Mouse (Mus musculus): ENCODE measurements at regions not wholly inside any gene's neighbourhood (a gene's known extent, or its start where the extent isn't known, plus 50 kb on each side); places are given as distances from the start of the nearest gene placed in this dataset.

GRCm38 (mm10) chr2:167878255-167878865 is 53.5 kb upstream of the Ptpn1 start:
- Histone ChIP-seq H3K36me3 (no peaks in the 10 kb centered on the region), H3K27ac (peak overlapping the region; percentile 42), H3K27me3 (ENCODE audit: insufficient read depth, poor library complexity, severe bottlenecking) (0 out of 2 replicates have a peak, but pooled peaks cover 4% of the 10 kb centered on the region), H3K4me3 (no peak overlapping the region), H3K4me1 (peaks cover 24% of the 10 kb centered on the region), H3K9me3 (no peaks in the 10 kb centered on the region)
- DNase-seq (ENCODE audit: low spot score) = no peak
- 28% methylated on average over 11 of the region's 11 CpGs for WGBS

- H3K36me3 ChIP-seq = no peaks in the 10 kb centered on the region
- H3K9me3 ChIP-seq = no peaks in the 10 kb centered on the region
- DNase-seq (ENCODE audit: low spot score) = no peak
- 0 out of 2 replicates have a peak overlapping the region, but pooled peaks have one; percentile 33 for H3K27ac ChIP-seq
- H3K4me1 ChIP-seq = peaks cover 23% of the 10 kb centered on the region
- WGBS = 35% methylated on average over 10 of the region's 11 CpGs
- H3K27me3 ChIP-seq (ENCODE audit: insufficient read depth, poor library complexity, severe bottlenecking) = 0 out of 2 replicates have a peak, but pooled peaks cover 4% of the 10 kb centered on the region
- no peak overlapping the region for H3K4me3 ChIP-seq
Observed at GRCm38 (mm10) chr2:167877254-167877870, 54.5 kb upstream of the Ptpn1 start.

- Histone ChIP-seq H3K4me1 (peaks cover 14% of the 10 kb centered on the region), H3K4me3 (no peak overlapping the region), H3K27me3 (ENCODE audit: insufficient read depth, poor library complexity, severe bottlenecking) (0 out of 2 replicates have a peak, but pooled peaks cover 8% of the 10 kb centered on the region), H3K27ac (no peak overlapping the region), H3K9me3 (no peaks in the 10 kb centered on the region), H3K36me3 (no peaks in the 10 kb centered on the region)
- 82% methylated on average over 4 of the region's 4 CpGs for WGBS
- DNase-seq (ENCODE audit: low spot score) = no peak
Observed at GRCm38 (mm10) chr2:167872507-167872906, 59.4 kb upstream of the Ptpn1 start.

GRCm38 (mm10) chr2:167870153-167870552 is 61.7 kb upstream of the Ptpn1 start:
- Histone ChIP-seq H3K27ac (no peak overlapping the region), H3K36me3 (no peaks in the 10 kb centered on the region), H3K4me1 (peaks cover 30% of the 10 kb centered on the region), H3K27me3 (ENCODE audit: insufficient read depth, poor library complexity, severe bottlenecking) (0 out of 2 replicates have a peak, but pooled peaks cover 8% of the 10 kb centered on the region), H3K4me3 (no peak overlapping the region), H3K9me3 (no peaks in the 10 kb centered on the region)
- no peak for DNase-seq (ENCODE audit: low spot score)
- WGBS = 79% methylated on average over 6 of the region's 6 CpGs

- Histone ChIP-seq H3K27ac (peak overlapping the region; percentile 74), H3K9me3 (no peaks in the 10 kb centered on the region), H3K27me3 (ENCODE audit: insufficient read depth, poor library complexity, severe bottlenecking) (0 out of 2 replicates have a peak, but pooled peaks cover 8% of the 10 kb centered on the region), H3K36me3 (no peaks in the 10 kb centered on the region), H3K4me3 (no peak overlapping the region), H3K4me1 (peaks cover 61% of the 10 kb centered on the region)
- peak; percentile 95 for DNase-seq (ENCODE audit: low spot score)
- WGBS = 19% methylated on average over 10 of the region's 10 CpGs
Observed at GRCm38 (mm10) chr2:167866751-167867150, 65.1 kb upstream of the Ptpn1 start.

GRCm38 (mm10) chr2:167865525-167865924 is 66.3 kb upstream of the Ptpn1 start:
- H3K27ac ChIP-seq = peak overlapping the region; percentile 74
- 84% methylated on average over 3 of the region's 3 CpGs for WGBS
- H3K4me1 ChIP-seq = peaks cover 73% of the 10 kb centered on the region
- 0 out of 2 replicates have a peak, but pooled peaks cover 8% of the 10 kb centered on the region for H3K27me3 ChIP-seq (ENCODE audit: insufficient read depth, poor library complexity, severe bottlenecking)
- H3K4me3 ChIP-seq = no peak overlapping the region
- H3K9me3 ChIP-seq = no peaks in the 10 kb centered on the region
- H3K36me3 ChIP-seq = no peaks in the 10 kb centered on the region
- DNase-seq (ENCODE audit: low spot score) = no peak

GRCm38 (mm10) chr2:167864672-167865071 is 67.2 kb upstream of the Ptpn1 start:
- Histone ChIP-seq H3K4me1 (peaks cover 79% of the 10 kb centered on the region), H3K9me3 (no peaks in the 10 kb centered on the region), H3K36me3 (no peaks in the 10 kb centered on the region), H3K27me3 (ENCODE audit: insufficient read depth, poor library complexity, severe bottlenecking) (0 out of 2 replicates have a peak, but pooled peaks cover 8% of the 10 kb centered on the region), H3K4me3 (no peak overlapping the region), H3K27ac (peak overlapping the region; percentile 74; the same call in 1 of the 2 replicates)
- DNase-seq (ENCODE audit: low spot score) = no peak
- 75% methylated on average over 7 of the region's 7 CpGs for WGBS

- Histone ChIP-seq H3K4me3 (no peak overlapping the region), H3K4me1 (peaks cover 79% of the 10 kb centered on the region), H3K27ac (peak overlapping the region; percentile 74), H3K36me3 (no peaks in the 10 kb centered on the region), H3K27me3 (ENCODE audit: insufficient read depth, poor library complexity, severe bottlenecking) (0 out of 2 replicates have a peak, but pooled peaks cover 8% of the 10 kb centered on the region), H3K9me3 (no peaks in the 10 kb centered on the region)
- no peak for DNase-seq (ENCODE audit: low spot score)
- 65% methylated on average over 8 of the region's 8 CpGs for WGBS
Observed at GRCm38 (mm10) chr2:167864228-167864627, 67.6 kb upstream of the Ptpn1 start.

GRCm38 (mm10) chr2:167863616-167864015 is 68.2 kb upstream of the Ptpn1 start:
- Histone ChIP-seq H3K9me3 (no peaks in the 10 kb centered on the region), H3K4me3 (no peak overlapping the region), H3K27me3 (ENCODE audit: insufficient read depth, poor library complexity, severe bottlenecking) (0 out of 2 replicates have a peak, but pooled peaks cover 7% of the 10 kb centered on the region), H3K27ac (peak overlapping the region; percentile 74), H3K36me3 (no peaks in the 10 kb centered on the region), H3K4me1 (peaks cover 80% of the 10 kb centered on the region)
- 44% methylated on average over 6 of the region's 6 CpGs for WGBS
- DNase-seq (ENCODE audit: low spot score) = no peak

GRCm38 (mm10) chr2:167861178-167861520 is 70.7 kb upstream of the Ptpn1 start:
- H3K36me3 ChIP-seq = no peaks in the 10 kb centered on the region
- no peaks in the 10 kb centered on the region for H3K9me3 ChIP-seq
- 83% methylated on average over 2 of the region's 2 CpGs for WGBS
- H3K27me3 ChIP-seq (ENCODE audit: insufficient read depth, poor library complexity, severe bottlenecking) = no peaks in the 10 kb centered on the region
- H3K4me1 ChIP-seq = peaks cover 86% of the 10 kb centered on the region
- H3K4me3 ChIP-seq = no peak overlapping the region
- H3K27ac ChIP-seq = peak overlapping the region; percentile 72
- no peak for DNase-seq (ENCODE audit: low spot score)

GRCm38 (mm10) chr2:167860457-167861177 is 71.2 kb upstream of the Ptpn1 start:
- peaks cover 86% of the 10 kb centered on the region for H3K4me1 ChIP-seq
- peak overlapping the region; percentile 72 for H3K27ac ChIP-seq
- no peak overlapping the region for H3K4me3 ChIP-seq
- no peaks in the 10 kb centered on the region for H3K9me3 ChIP-seq
- H3K36me3 ChIP-seq = no peaks in the 10 kb centered on the region
- DNase-seq (ENCODE audit: low spot score) = no peak
- 54% methylated on average over 10 of the region's 10 CpGs for WGBS
- no peaks in the 10 kb centered on the region for H3K27me3 ChIP-seq (ENCODE audit: insufficient read depth, poor library complexity, severe bottlenecking)

GRCm38 (mm10) chr2:167859575-167859974 is 72.3 kb upstream of the Ptpn1 start:
- DNase-seq (ENCODE audit: low spot score) = no peak
- H3K27me3 ChIP-seq (ENCODE audit: insufficient read depth, poor library complexity, severe bottlenecking) = 0 out of 2 replicates have a peak, but pooled peaks cover 4% of the 10 kb centered on the region

GRCm38 (mm10) chr2:167858346-167858745 is 73.5 kb upstream of the Ptpn1 start:
- no peak for DNase-seq (ENCODE audit: low spot score)
- H3K4me3 ChIP-seq = no peak overlapping the region
- no peaks in the 10 kb centered on the region for H3K36me3 ChIP-seq
- H3K27me3 ChIP-seq (ENCODE audit: insufficient read depth, poor library complexity, severe bottlenecking) = 0 out of 2 replicates have a peak, but pooled peaks cover 4% of the 10 kb centered on the region
- WGBS = 63% methylated on average over 10 of the region's 10 CpGs
- peak overlapping the region; percentile 48 for H3K27ac ChIP-seq
- 0 out of 2 replicates have a peak, but pooled peaks cover 3% of the 10 kb centered on the region for H3K9me3 ChIP-seq
- H3K4me1 ChIP-seq = peaks cover 74% of the 10 kb centered on the region

More at GRCm38 (mm10) chr2:167859575-167859974, 72.3 kb upstream of the Ptpn1 start:
- Histone ChIP-seq H3K27ac (peak overlapping the region; percentile 72), H3K4me3 (no peak overlapping the region), H3K4me1 (peaks cover 83% of the 10 kb centered on the region), H3K36me3 (no peaks in the 10 kb centered on the region), H3K9me3 (0 out of 2 replicates have a peak, but pooled peaks cover 1% of the 10 kb centered on the region)
- 55% methylated on average over 10 of the region's 10 CpGs for WGBS

Data from heart, embryonic 10.5 days (tissue).